Mouse (Mus musculus): ENCODE data around the gene Ankrd33b. TPM values are rescaled to one million over a fixed set of nuclear protein-coding genes. Genes with fewer than 3 reads are reported as not detected.
A peak's percentile ranks its signal among the peaks of the same experiment; 100 is the strongest.

Ankrd33b gene
- total RNA-seq, 1 experiment from 2014 or later: 60.8 TPM

GRCm38 (mm10) chr15:31318158-31318955 lies 49.2 kb downstream of the Ankrd33b start:
- no peak for ATAC-seq (ENCODE audit: extremely low read depth, insufficient number of reproducible peaks, low FRiP score, poor library complexity, severe bottlenecking)

DNA sequence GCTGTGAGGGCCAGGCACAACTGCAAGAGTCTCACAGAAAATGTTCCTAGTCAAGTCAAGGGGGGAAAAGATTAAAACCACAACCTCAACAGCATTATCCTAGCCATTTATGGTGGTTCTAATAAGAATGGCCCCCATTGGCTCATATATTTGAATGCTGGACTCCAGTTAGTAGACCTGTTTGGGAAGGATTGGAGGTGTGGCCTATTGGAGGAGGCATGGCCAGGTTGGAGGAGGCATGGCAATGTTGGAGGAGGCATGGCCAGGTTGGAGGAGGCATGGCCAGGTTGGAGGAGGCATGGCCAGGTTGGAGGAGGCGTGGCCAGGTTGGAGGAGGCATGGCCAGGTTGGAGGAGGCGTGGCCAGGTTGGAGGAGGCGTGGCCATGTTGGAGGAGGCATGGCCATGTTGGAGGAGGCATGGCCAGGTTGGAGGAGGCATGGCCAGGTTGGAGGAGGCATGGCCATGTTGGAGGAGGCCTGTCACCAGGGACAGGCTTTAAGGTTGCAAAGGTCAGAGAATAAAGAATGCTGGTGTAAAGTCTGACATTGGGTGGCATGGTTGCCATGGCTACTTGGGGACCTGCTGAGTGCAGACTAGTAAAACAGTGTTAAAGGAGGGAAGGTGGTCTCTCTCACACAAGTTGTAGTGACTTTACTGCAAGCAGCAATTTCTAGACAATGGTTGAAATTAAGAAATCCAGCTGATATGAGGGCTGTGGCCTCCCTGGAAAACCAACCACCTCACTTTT lies 50.3 kb downstream of the Ankrd33b start:
- ATAC-seq (ENCODE audit: extremely low read depth, insufficient number of reproducible peaks, low FRiP score, poor library complexity, severe bottlenecking): no peak

DNA sequence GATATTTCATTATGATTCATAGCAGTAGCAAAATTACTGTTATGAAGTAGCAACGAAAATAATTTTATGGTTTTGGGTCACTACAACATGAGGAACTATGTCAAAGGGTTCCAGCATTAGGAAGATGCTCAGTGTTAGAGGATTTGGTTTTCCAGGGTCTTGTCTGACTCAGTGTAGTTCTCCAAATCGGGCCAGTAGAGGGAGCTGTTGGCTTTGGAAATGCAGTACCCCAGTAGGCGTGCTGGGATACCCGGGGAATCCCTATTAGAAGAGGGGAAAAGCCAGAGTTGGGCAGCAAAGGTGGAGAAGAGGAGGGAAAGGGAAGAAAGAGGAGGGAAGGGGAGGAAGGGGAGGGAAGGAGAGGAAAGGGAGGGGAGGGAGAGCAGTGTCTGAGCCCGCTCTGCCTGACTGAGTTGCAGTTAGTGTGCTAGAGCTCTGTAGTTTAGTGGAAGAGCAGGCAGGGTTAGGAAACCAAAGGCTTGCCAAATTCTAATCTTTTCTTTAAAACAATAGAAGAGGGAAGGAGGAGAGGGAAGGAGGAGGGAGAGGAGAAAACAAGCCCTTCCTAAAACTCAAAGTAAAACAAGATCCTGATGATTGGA lies 51.8 kb downstream of the Ankrd33b start:
- ATAC-seq (ENCODE audit: extremely low read depth, insufficient number of reproducible peaks, low FRiP score, poor library complexity, severe bottlenecking): peak; percentile 62

DNA sequence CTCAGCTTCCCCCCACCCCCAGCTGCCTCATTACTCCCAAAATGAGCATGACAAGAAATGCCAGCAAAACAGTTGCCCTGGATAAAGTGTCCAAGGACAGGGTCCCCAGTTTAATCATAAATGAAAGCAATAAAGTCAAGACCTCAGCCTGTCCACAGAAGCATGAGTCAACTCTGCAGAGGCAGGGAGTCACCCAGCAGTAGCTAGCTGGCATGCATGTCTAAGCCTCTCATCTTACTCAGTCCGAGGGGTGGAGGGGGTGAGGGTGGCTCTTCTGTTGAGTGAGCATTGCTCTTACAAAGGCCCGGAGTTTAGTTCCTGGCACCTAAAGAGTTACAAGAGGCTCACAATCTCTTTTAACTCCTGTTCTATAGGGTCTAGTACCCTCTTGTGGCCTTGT lies 55.5 kb downstream of the Ankrd33b start:
- no peak for ATAC-seq (ENCODE audit: extremely low read depth, insufficient number of reproducible peaks, low FRiP score, poor library complexity, severe bottlenecking)

DNA sequence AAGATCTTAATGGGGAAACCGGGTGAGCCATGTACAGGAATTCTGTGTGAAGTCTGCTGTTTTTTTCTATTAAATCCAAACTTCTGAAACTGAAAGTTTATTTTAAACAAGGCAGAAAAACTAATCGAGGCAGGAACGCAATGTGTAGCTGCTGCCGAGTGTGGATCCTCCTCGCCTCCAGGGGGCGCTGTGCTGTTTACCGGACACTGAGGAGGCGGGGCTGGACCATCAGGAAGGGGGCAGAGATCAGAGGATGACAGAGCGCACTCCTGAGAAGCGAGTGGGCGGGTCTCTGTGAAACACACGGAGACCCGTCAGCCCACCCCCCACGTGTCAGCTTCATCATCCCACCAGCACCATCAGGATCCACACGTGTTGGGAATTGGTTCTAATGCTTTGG lies 58.0 kb downstream of the Ankrd33b start:
- ATAC-seq (ENCODE audit: extremely low read depth, insufficient number of reproducible peaks, low FRiP score, poor library complexity, severe bottlenecking): 0 out of 2 replicates have a peak, but pooled peaks have one; percentile 20

- ATAC-seq (ENCODE audit: extremely low read depth, insufficient number of reproducible peaks, low FRiP score, poor library complexity, severe bottlenecking): no peak
Measured at GRCm38 (mm10) chr15:31306726-31307125, 60.8 kb downstream of the Ankrd33b start.

DNA sequence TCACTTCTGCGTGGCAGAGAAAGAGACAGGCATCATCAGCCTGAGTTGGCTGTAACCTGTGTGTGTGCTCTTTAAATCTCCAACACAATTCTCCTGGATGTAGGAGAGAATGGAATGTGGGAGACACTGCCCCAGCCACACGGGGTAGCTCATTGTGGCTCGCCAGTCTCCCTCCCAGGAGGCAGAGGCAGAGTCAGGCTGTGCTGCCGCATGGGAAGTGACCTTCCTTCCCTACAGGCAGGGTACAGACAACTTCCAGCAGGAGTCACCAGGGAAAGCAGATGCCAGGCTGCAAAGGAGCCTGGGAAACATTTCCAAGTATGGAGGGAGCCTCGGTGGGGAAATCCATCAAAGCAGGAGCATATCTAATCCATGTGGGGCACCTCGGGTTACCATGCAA lies 62.3 kb downstream of the Ankrd33b start:
- no peak for ATAC-seq (ENCODE audit: extremely low read depth, insufficient number of reproducible peaks, low FRiP score, poor library complexity, severe bottlenecking)

GRCm38 (mm10) chr15:31304302-31304701 lies 63.2 kb downstream of the Ankrd33b start:
- ATAC-seq (ENCODE audit: extremely low read depth, insufficient number of reproducible peaks, low FRiP score, poor library complexity, severe bottlenecking): no peak

DNA sequence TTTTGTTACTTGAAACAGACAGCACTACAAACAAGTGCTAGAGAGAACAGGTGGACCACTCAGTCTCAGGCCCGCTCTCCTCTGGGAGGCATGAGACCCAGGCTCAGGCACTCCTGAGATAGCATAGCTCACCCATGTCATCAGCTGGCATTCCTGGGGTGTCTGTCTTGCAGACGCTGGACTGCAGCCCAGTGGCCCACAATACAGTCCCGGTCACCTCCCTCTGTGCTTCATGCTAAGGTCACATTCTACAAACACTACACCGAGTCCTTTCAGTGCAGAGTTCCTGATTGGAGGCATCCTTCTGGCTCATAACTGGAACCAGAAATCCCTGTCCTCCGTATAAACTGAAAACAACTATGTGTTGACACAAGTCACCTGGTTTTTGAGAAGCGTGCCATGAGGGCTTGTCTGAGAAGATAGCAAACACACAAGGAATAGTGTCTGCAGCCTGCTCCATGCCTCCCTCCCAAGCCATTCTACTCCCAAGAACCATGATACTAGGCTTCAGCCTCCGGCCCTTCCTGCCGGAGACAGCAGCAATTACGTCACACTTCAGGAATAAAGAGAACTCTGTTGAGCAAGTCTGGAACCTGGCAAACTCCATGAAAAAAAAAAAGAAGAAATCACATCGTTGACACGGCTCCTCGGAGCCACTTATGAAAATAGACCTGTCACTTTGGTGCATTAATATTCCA lies 65.1 kb downstream of the Ankrd33b start:
- ATAC-seq (ENCODE audit: extremely low read depth, insufficient number of reproducible peaks, low FRiP score, poor library complexity, severe bottlenecking): no peak

GRCm38 (mm10) chr15:31299258-31299917 lies 68.1 kb downstream of the Ankrd33b start:
- no peak for ATAC-seq (ENCODE audit: extremely low read depth, insufficient number of reproducible peaks, low FRiP score, poor library complexity, severe bottlenecking)

GRCm38 (mm10) chr15:31297777-31298137 lies 69.8 kb downstream of the Ankrd33b start:
- no peak for ATAC-seq (ENCODE audit: extremely low read depth, insufficient number of reproducible peaks, low FRiP score, poor library complexity, severe bottlenecking)

- ATAC-seq (ENCODE audit: extremely low read depth, insufficient number of reproducible peaks, low FRiP score, poor library complexity, severe bottlenecking): no peak
Measured at GRCm38 (mm10) chr15:31296882-31297776, 70.4 kb downstream of the Ankrd33b start.

- no peak for ATAC-seq (ENCODE audit: extremely low read depth, insufficient number of reproducible peaks, low FRiP score, poor library complexity, severe bottlenecking)
Measured at GRCm38 (mm10) chr15:31294311-31294710, 73.2 kb downstream of the Ankrd33b start.

- no peak for ATAC-seq (ENCODE audit: extremely low read depth, insufficient number of reproducible peaks, low FRiP score, poor library complexity, severe bottlenecking)
Measured at GRCm38 (mm10) chr15:31292627-31293026, 74.9 kb downstream of the Ankrd33b start.

- no peak for ATAC-seq (ENCODE audit: extremely low read depth, insufficient number of reproducible peaks, low FRiP score, poor library complexity, severe bottlenecking)
Measured at GRCm38 (mm10) chr15:31285695-31286094, 81.8 kb downstream of the Ankrd33b start.

DNA sequence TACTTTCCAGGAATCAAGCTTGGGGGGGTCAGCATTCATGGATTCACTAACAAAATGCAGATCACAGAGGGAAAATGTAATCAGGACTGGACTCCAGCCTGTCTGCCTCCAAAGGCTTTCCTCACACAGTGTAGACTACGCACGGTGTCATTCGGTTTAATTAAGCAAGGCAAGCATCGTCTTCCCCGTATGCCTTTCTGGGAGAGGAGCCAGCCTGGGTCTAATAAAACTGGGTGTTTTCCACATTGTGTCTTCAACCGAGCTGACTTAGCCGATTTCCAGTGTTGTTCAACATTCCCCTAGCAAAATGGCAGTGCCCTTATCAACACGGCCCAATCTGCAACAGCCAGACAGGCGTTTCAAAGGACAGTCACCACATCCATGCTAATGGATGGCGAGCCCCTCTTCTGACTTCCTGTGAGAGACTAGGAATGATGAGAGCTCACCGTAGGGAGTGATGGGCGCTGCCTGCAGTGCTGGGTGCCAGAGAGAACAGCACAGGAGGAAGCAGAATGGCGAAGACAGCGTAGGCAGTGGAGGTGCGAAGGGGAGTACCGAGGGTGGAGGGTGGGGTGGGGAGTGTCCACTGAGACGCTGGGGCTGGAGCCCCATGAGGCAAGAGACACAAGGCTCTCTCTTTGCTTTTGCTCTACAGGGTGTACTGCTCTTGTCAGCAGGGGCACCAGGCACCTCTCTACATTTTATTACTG lies 82.4 kb downstream of the Ankrd33b start:
- ATAC-seq (ENCODE audit: extremely low read depth, insufficient number of reproducible peaks, low FRiP score, poor library complexity, severe bottlenecking): no peak

DNA sequence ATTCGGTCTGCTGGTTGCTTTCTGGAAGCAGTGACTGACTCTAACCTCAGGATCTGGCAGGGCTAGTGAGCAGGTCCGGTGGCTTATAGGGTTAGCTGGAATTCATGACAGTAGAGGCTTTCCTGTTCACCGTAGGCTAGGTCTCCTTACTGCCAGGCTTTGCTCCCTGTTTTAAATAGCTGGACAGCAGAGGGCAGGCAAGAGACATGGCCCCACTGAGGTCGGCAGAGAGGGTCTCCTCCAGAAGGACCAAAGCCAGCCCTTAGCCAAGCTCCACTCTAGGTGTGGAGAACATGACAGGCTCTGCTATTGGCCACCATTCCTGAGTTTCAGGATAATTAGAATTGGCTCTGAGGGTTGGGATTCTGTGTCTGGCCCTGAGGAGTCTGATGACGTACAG lies 83.4 kb downstream of the Ankrd33b start:
- ATAC-seq (ENCODE audit: extremely low read depth, insufficient number of reproducible peaks, low FRiP score, poor library complexity, severe bottlenecking): no peak
